12 mouse cellular contexts compared by ENCODE assay signal in the genomic region with DNA sequence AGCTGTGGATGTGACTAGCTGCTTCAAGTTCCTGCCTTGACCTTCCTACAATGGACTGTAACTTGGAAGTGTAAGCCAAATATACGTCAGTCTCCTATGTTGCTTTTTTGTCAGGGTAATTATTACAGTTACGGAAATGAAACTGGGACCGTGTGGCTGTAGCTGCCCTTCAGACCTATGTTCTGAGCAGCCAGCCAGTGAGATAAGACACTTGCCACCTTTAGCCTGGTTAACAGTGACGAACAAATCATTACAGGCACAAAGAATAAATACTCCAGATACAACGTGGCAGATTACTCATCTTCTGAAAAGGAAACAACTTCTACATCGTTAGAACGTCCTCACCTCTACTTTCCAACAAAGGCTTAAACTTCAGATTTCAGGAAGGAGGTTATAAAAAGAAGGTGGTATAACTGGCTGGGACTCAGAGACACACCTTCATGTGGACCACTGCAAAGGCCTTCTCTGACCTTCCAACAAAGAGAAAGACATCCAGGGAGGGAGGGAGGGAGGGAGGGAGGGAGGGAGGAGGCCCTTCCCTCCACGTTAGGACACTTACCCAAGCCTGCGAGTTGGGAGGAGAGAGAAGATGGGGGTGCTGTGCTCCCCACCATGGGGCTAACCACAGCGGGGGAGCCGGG.
"Had no signal": no experiment of that assay in that cellular context is flagged by ENCODE, and none has a peak within 500 bp of the region (broad histone marks: within the 10 kb centered on the region; RNA-seq: fewer than 3 reads in every experiment).

No protein-coding gene starts in this region.

- ATAC-seq: midbrain, embryonic 16.5 days had no signal

- DNase-seq: kidney, postnatal 36 days; left cerebral cortex, postnatal 4 days; liver, embryonic 13.5 days; lung, adult 18-20 months; right cerebral cortex, adult 18-20 months; right cerebral cortex, postnatal 25 days; thymus, adult 18-20 months; thymus, postnatal 14 days had no signal

- H3K27me3 ChIP-seq: limb, embryonic 13.5 days; liver, embryonic 13.5 days; midbrain, embryonic 12.5 days had no signal

- H3K4me3 ChIP-seq: limb, embryonic 13.5 days; liver, embryonic 13.5 days; midbrain, embryonic 12.5 days had no signal

- H3K27ac ChIP-seq: kidney, postnatal 0 days; limb, embryonic 13.5 days; liver, embryonic 13.5 days; midbrain, embryonic 12.5 days had no signal

- H3K9ac ChIP-seq: limb, embryonic 13.5 days; liver, embryonic 13.5 days; midbrain, embryonic 12.5 days had no signal

- H3K4me2 ChIP-seq: limb, embryonic 13.5 days; liver, embryonic 13.5 days; midbrain, embryonic 12.5 days had no signal

- H3K9me3 ChIP-seq: limb, embryonic 13.5 days; midbrain, embryonic 12.5 days had no signal
